In the genomic region with DNA sequence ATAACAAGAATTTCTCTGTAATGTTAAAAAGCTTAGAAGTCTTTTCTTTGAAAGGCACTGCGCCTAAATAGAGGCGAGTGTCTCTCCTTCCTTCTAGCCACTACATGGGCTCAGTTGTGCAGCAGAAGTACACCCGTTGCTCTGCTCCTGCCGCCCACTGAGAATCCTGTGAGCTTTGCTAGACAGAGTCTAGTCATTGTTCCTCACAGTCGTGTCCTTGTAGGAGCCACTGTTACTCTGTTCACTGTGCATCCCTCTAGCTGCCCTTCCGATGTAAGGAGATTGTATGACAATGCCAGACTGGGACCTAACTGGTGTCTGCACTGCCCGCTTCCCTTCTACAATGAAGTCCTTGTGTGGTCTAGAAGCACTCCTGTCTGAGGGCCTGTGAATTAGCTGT, we compare ENCODE assay signal across 17 mouse cellular contexts. TPM values are rescaled to one million over a fixed set of nuclear protein-coding genes. Genes with fewer than 3 reads are reported as not detected.
A peak's percentile ranks its signal among the peaks of the same experiment; 100 is the strongest.
DNase-seq lines count a peak whose midpoint lies in the region.
"Had no signal": no experiment of that assay in that cellular context is flagged by ENCODE, and none has a peak within 500 bp of the region (broad histone marks: within the 10 kb centered on the region; RNA-seq: fewer than 3 reads in every experiment).

No protein-coding gene starts in this region.

- DNase-seq in right cerebral cortex, adult 18-20 months: peak; percentile 21
- no peak for DNase-seq in right cerebral cortex, postnatal 4 days
- DNase-seq in ES-CJ7 (ENCODE audit: low read depth, low spot score): peak; percentile 42
- DNase-seq in ZHBTc4 (ENCODE audit: low read depth, low spot score): peak; percentile 66
- no peak for DNase-seq in heart, postnatal 36 days
- no peak for DNase-seq in c-Kit-positive CD71-positive TER-119-positive erythroid progenitor cells, embryonic 14.5 days (ENCODE audit: low spot score)
- DNase-seq: adrenal gland, adult 8-10 months; adrenal gland, postnatal 25 days; cerebellum, adult 11 months; cerebellum, adult 2 months; cerebellum, adult 9-11 months; cerebellum, postnatal 25 days; gastrocnemius, postnatal 25 days; heart, adult 18-20 months; heart, postnatal 10 days; heart, postnatal 4 days had no signal

- intact Hi-C loops in heart, postnatal 36 days (cut with DNase I): no loop called here

RNA-seq across cellular contexts. Expression of gene Fancm, which starts 43.6 kb away (rescaled TPM):
- total RNA-seq in heart, postnatal 36 days (2021): 1 to 10 TPM; 3.0 to 5.1 TPM

RNA-seq across cellular contexts. Expression of gene Fkbp3, which starts 45.2 kb away (rescaled TPM):
- total RNA-seq in heart, postnatal 36 days (2021): 100 to 1,000 TPM; 238 to 256 TPM

RNA-seq across cellular contexts. Expression of gene Mis18bp1, which starts 53.4 kb away (rescaled TPM):
- total RNA-seq in heart, postnatal 36 days (2021): under 1 TPM; 0.47 to 0.65 TPM
- total RNA-seq: gastrocnemius, adult 8-10 months had no signal

Comparison
In these comparisons a context has a peak if more than half of its experiments do, and no peak if none do; other contexts are left out.
1. DNase-seq: peak in right cerebral cortex, adult 18-20 months (single experiment), ES-CJ7 (single experiment) and ZHBTc4 (single experiment); none in right cerebral cortex, postnatal 4 days (single experiment), heart, postnatal 36 days (0 of 2) and c-Kit-positive CD71-positive TER-119-positive erythroid progenitor cells, embryonic 14.5 days (single experiment).